Mouse (Mus musculus): ENCODE measurements at regions not wholly inside any gene's neighbourhood (a gene's known extent, or its start where the extent isn't known, plus 50 kb on each side); places are given as distances from the start of the nearest gene placed in this dataset.

DNA sequence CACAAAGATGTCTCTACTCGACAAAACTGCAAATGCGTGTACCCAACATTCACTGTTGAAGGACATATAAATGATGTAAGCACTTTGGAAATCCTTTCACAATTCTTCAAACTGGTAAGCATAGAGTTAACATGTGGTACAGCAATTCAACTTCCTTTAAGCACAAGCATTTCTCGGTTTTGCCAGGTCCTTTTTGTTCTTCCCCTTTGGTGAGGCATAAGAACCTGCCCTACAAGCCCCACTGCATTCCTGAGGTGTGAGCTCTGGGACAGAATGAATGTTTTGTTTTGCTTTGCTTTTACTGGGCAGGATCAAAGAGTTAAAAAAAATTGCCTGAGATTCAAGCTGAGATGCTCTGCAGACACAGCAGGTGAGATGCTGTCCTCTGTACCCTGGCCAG lies 793.9 kb downstream of the Inhba start:
- Histone ChIP-seq H3K27ac (no peak overlapping the region), H3K4me3 (no peak overlapping the region)
- TF ChIP-seq CTCF (IDR thresholded peaks at IDR 0.05), result no peak
- no peak for DNase-seq (ENCODE audit: extremely low spot score in 1 of 2, low spot score in 2 of 2)
- intact Hi-C loops (cut with DNase I), result no loop called here
